Mouse (Mus musculus): Measurements from ENCODE around the gene Rilpl1.

DNA sequence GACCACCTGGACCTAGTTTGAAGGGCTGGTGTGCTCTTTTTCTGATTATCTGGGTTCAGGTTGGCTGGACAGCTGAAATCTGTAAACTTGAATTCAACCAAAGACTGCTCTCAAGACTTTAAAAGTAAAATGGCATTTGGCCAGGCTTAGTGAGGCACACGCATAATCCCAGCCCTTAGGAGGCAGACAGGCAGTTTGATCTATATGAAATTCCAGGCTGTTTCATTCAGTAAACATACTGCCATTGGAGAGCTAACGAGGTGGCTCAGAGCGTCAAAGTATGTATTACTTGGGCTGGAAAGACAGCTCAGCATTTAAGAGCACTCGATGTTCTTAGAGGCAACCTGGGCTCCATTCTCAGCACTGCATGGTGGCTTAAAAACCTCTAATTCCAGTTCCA, 39.5 kb downstream of the Rilpl1 start:
- TF ChIP-seq CTCF (IDR thresholded peaks at IDR 0.05; ENCODE audit: low read depth, low read length) (no peak), POLR2A (IDR thresholded peaks at IDR 0.05; ENCODE audit: borderline replicate concordance, low read depth, low read length) (no peak)

Measured in bone marrow macrophage, adult 2 months (primary cell).